Mouse (Mus musculus) forebrain, embryonic 14.5 days (tissue): ENCODE measurements around the gene Kif6. TPM values are rescaled to one million over a fixed set of nuclear protein-coding genes. Genes with fewer than 3 reads are reported as not detected.

ENCODE experiments used
- ATAC-seq: fragments of 200-750 bp; cut with Nextera tagmentation; 2 replicates; pipeline ENCODE4 v1.8.0; 2017; ENCODE audit warnings: mild to moderate bottlenecking, moderate library complexity
- DNase-seq: peaks from one replicate; pipeline ENCODE4 v3.0.0-alpha.2; 2015; ENCODE audit warnings: low spot score
- H3K27ac ChIP-seq: fragments of 300-500 bp; sonication (generic); 2 replicates; pipeline ENCODE4 v1.5.1; 2014; ENCODE audit warnings: low read depth, mild to moderate bottlenecking, control low read depth, low read length, moderate library complexity
- H3K27me3 ChIP-seq: fragments of 300-500 bp; sonication (generic); replicated peaks from 2 replicates; pipeline ENCODE4 v1.6.1; 2014; ENCODE audit warnings: low read length, control low read depth, mixed read lengths; ENCODE audit not compliant: control insufficient read depth, insufficient read depth
- H3K36me3 ChIP-seq: fragments of 300-500 bp; sonication (generic); 2 replicates; pipeline ENCODE4 v1.6.1; 2014; ENCODE audit warnings: low read length, control low read depth; ENCODE audit not compliant: control insufficient read depth, insufficient read depth
- H3K4me1 ChIP-seq: fragments of 300-500 bp; sonication (generic); 2 replicates; pipeline ENCODE4 v1.6.1; 2014; ENCODE audit warnings: antibody characterized with exemption, low read length, control low read depth; ENCODE audit not compliant: control insufficient read depth, insufficient read depth
- H3K4me2 ChIP-seq: fragments of 300-500 bp; sonication (generic); 2 replicates; pipeline ENCODE4 v1.6.1; 2014; ENCODE audit warnings: mild to moderate bottlenecking, control low read depth, low read length
- H3K4me3 ChIP-seq: fragments of 300-500 bp; sonication (generic); 2 replicates; pipeline ENCODE4 v1.5.1; 2014; ENCODE audit warnings: low read depth, low read length, control low read depth
- H3K9ac ChIP-seq: fragments of 300-500 bp; sonication (generic); 2 replicates; pipeline ENCODE4 v1.6.1; 2014; ENCODE audit warnings: mild to moderate bottlenecking, low read length, control low read depth, moderate library complexity
- H3K9me3 ChIP-seq: fragments of 300-500 bp; sonication (generic); replicated peaks from 2 replicates; pipeline ENCODE4 v1.6.1; 2016; ENCODE audit warnings: low read length, control low read depth, mixed read lengths; ENCODE audit not compliant: control insufficient read depth
- WGBS: fragments of 180-500 bp; shearing (Covaris S2); extraction: QIAGEN DNeasy Blood & Tissue Kit; methylation state at CpG from one replicate; pipeline ENCODE4 v1.1.7; 2014; 5-methylcytosine and 5-hydroxymethylcytosine counted together
- polyA plus RNA-seq: library from polyadenylated mRNA; unstranded; fragments of >200 nt; fragmentation: Nextera tagmentation; extraction: Ambion mirVana; gene quantifications from 2 replicates; pipeline ENCODE4 v1.2.1, GENCODE M21; 2014

Gene Kif6
- polyA plus RNA-seq, 1 experiment from 2014 or later, result 1.2 TPM

- 61% methylated on average over 3 of the region's 3 CpGs for WGBS
Observed at GRCm38 (mm10) chr17:49779576-49779975, 164.6 kb downstream of the Kif6 start.

GRCm38 (mm10) chr17:49785851-49786250 lies 170.9 kb downstream of the Kif6 start:
- Histone ChIP-seq H3K9ac (no peak overlapping the region), H3K9me3 (no peaks in the 10 kb centered on the region), H3K27me3 (no peaks in the 10 kb centered on the region), H3K4me2 (no peak overlapping the region), H3K36me3 (no peaks in the 10 kb centered on the region), H3K4me1 (no peaks in the 10 kb centered on the region), H3K27ac (no peak overlapping the region), H3K4me3 (no peak overlapping the region)
- 88% methylated on average over 5 of the region's 5 CpGs for WGBS
- ATAC-seq (no peak), DNase-seq (no peak)

More at GRCm38 (mm10) chr17:49779576-49779975, 164.6 kb downstream of the Kif6 start:
- H3K4me2 ChIP-seq, result no peak overlapping the region
- H3K9me3 ChIP-seq, result no peaks in the 10 kb centered on the region
- no peak overlapping the region for H3K27ac ChIP-seq
- H3K4me1 ChIP-seq, result no peaks in the 10 kb centered on the region
- no peaks in the 10 kb centered on the region for H3K27me3 ChIP-seq
- H3K4me3 ChIP-seq, result no peak overlapping the region
- no peak overlapping the region for H3K9ac ChIP-seq
- ATAC-seq (no peak), DNase-seq (peak; percentile 56)
- H3K36me3 ChIP-seq, result no peaks in the 10 kb centered on the region

- Histone ChIP-seq H3K27me3 (no peaks in the 10 kb centered on the region), H3K9me3 (no peaks in the 10 kb centered on the region), H3K4me2 (no peak overlapping the region), H3K36me3 (no peaks in the 10 kb centered on the region), H3K4me3 (no peak overlapping the region), H3K9ac (no peak overlapping the region), H3K4me1 (no peaks in the 10 kb centered on the region), H3K27ac (no peak overlapping the region)
- ATAC-seq (no peak), DNase-seq (no peak)
- WGBS, result 69% methylated on average over 9 of the region's 9 CpGs
Observed at GRCm38 (mm10) chr17:49787351-49787750, 172.4 kb downstream of the Kif6 start.

- no peaks in the 10 kb centered on the region for H3K27me3 ChIP-seq
- H3K9me3 ChIP-seq, result no peaks in the 10 kb centered on the region
- H3K4me1 ChIP-seq, result no peaks in the 10 kb centered on the region
- no peaks in the 10 kb centered on the region for H3K36me3 ChIP-seq
- no peak overlapping the region for H3K27ac ChIP-seq
- ATAC-seq (no peak), DNase-seq (no peak)
- no peak overlapping the region for H3K4me2 ChIP-seq
- H3K9ac ChIP-seq, result no peak overlapping the region
- no peak overlapping the region for H3K4me3 ChIP-seq
- 64% methylated on average over 7 of the region's 7 CpGs for WGBS
Observed at GRCm38 (mm10) chr17:49788187-49788974, 173.4 kb downstream of the Kif6 start.

- Histone ChIP-seq H3K4me1 (no peaks in the 10 kb centered on the region), H3K9ac (no peak overlapping the region), H3K27me3 (no peaks in the 10 kb centered on the region), H3K4me3 (no peak overlapping the region), H3K4me2 (no peak overlapping the region), H3K36me3 (no peaks in the 10 kb centered on the region), H3K27ac (no peak overlapping the region), H3K9me3 (no peaks in the 10 kb centered on the region)
- ATAC-seq, result no peak
- 96% methylated on average over 5 of the region's 5 CpGs for WGBS
- DNase-seq, result no peak
Observed at GRCm38 (mm10) chr17:49791546-49791945, 176.6 kb downstream of the Kif6 start.

- H3K9ac ChIP-seq, result no peak overlapping the region
- H3K27me3 ChIP-seq, result no peaks in the 10 kb centered on the region
- no peaks in the 10 kb centered on the region for H3K36me3 ChIP-seq
- 91% methylated on average over 10 of the region's 10 CpGs for WGBS
- no peak overlapping the region for H3K4me2 ChIP-seq
- DNase-seq (no peak), ATAC-seq (no peak)
- H3K9me3 ChIP-seq, result no peaks in the 10 kb centered on the region
- no peak overlapping the region for H3K4me3 ChIP-seq
- no peaks in the 10 kb centered on the region for H3K4me1 ChIP-seq
- no peak overlapping the region for H3K27ac ChIP-seq
Observed at GRCm38 (mm10) chr17:49792217-49792743, 177.3 kb downstream of the Kif6 start.

- no peaks in the 10 kb centered on the region for H3K27me3 ChIP-seq
- ATAC-seq (no peak), DNase-seq (no peak)
- no peaks in the 10 kb centered on the region for H3K36me3 ChIP-seq
- no peaks in the 10 kb centered on the region for H3K9me3 ChIP-seq
- H3K27ac ChIP-seq, result no peak overlapping the region
- no peak overlapping the region for H3K4me3 ChIP-seq
- H3K4me2 ChIP-seq, result no peak overlapping the region
- 94% methylated on average over 1 of the region's 1 CpGs for WGBS
- H3K9ac ChIP-seq, result no peak overlapping the region
- H3K4me1 ChIP-seq, result no peaks in the 10 kb centered on the region
Observed at GRCm38 (mm10) chr17:49792946-49793345, 178.0 kb downstream of the Kif6 start.

GRCm38 (mm10) chr17:49793965-49794364 lies 179.0 kb downstream of the Kif6 start:
- H3K36me3 ChIP-seq, result no peaks in the 10 kb centered on the region
- 96% methylated on average over 3 of the region's 3 CpGs for WGBS

GRCm38 (mm10) chr17:49795241-49795640 lies 180.3 kb downstream of the Kif6 start:
- H3K4me2 ChIP-seq, result no peak overlapping the region
- ATAC-seq (no peak), DNase-seq (no peak)
- H3K36me3 ChIP-seq, result no peaks in the 10 kb centered on the region
- no peaks in the 10 kb centered on the region for H3K27me3 ChIP-seq
- no peak overlapping the region for H3K4me3 ChIP-seq
- H3K27ac ChIP-seq, result no peak overlapping the region
- H3K4me1 ChIP-seq, result no peaks in the 10 kb centered on the region
- H3K9ac ChIP-seq, result no peak overlapping the region
- WGBS, result 92% methylated on average over 3 of the region's 3 CpGs
- H3K9me3 ChIP-seq, result no peaks in the 10 kb centered on the region

More at GRCm38 (mm10) chr17:49793965-49794364, 179.0 kb downstream of the Kif6 start:
- Histone ChIP-seq H3K27ac (no peak overlapping the region), H3K9me3 (no peaks in the 10 kb centered on the region), H3K27me3 (no peaks in the 10 kb centered on the region), H3K4me3 (no peak overlapping the region), H3K9ac (no peak overlapping the region), H3K4me1 (no peaks in the 10 kb centered on the region), H3K4me2 (no peak overlapping the region)
- no peak for DNase-seq
- no peak for ATAC-seq
